Mouse (Mus musculus): ENCODE measurements at regions not wholly inside any gene's neighbourhood (a gene's known extent, or its start where the extent isn't known, plus 50 kb on each side); places are given as distances from the start of the nearest gene placed in this dataset.
"Not testable (repeated sequence)": the region's sequence is repeated elsewhere in the genome, so short reads cannot be mapped to it uniquely, and the experiment has no call there.

- peak in 1 of 2 experiments; percentile 70 for DNase-seq
Measured at GRCm38 (mm10) chr13:58663316-58663715, 52.6 kb upstream of the Slc28a3 start.

- DNase-seq = no peak
Measured at GRCm38 (mm10) chr13:58668664-58669063, 58.0 kb upstream of the Slc28a3 start.

DNA sequence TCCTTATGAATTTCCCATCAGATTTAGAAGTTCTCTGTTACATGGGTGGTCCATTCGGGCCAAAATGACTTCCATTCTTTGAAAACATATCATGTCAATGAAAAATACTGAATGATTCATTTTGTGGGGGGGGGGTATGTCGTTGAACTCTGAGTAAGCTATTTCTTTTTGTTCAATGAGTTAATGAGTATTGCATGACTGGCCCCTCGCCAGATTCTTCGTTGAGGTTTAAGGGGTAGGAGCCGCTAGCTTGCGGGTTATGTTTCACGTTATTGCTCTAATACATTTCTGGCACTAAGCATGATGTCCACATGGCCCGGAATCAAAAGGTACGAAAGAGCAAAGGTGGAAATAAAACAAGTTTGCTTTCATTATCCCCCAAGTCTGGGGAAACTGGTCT, 59.5 kb upstream of the Slc28a3 start:
- DNase-seq = peak; percentile 48 to 77

DNA sequence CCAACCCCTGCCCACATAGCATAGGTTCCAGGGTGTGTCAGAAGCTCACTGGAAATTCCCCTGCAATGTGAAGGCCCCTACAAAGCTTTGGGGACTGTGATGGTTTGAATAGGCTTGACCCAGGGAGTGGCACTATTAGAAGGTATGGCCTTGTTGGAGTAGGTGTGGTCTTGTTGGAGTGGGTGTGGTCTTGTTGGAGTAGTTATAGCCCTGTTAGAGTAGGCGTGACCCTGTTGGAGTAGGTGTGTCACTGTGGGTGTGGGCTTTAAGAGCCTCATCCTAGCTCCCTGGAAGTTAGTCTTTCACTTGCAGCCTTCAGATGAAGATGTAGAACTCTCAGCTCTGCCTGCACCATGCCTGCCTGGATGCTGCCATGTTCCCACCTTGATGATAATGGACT, 64.9 kb upstream of the Slc28a3 start:
- DNase-seq = not testable (repeated sequence)

DNA sequence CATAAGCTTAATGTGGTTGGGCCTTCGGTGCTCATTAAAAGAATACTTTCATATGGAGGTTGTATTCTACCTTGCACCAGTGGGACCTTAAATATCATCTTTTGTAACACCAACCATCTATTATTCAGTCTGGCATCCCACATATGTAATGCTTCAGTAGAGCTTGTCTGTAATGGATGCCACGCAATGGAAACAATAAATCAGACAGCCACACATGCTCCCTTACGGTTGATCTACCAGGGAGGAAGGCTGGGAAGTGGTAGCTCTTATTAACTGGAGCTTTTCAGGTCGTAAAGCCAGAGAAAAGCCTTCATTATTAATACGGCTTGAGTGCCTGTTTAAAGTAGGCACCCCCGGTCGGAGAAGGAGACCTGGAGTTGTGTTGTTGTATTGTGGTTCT, 66.8 kb upstream of the Slc28a3 start:
- no peak for DNase-seq

- DNase-seq = no peak
Measured at GRCm38 (mm10) chr13:58679663-58680062, 69.0 kb upstream of the Slc28a3 start.

GRCm38 (mm10) chr13:58686822-58687221, 76.1 kb upstream of the Slc28a3 start:
- DNase-seq = no peak

- no peak for DNase-seq
Measured at GRCm38 (mm10) chr13:58687609-58688008, 76.9 kb upstream of the Slc28a3 start.

GRCm38 (mm10) chr13:58688249-58688648, 77.6 kb upstream of the Slc28a3 start:
- DNase-seq = no peak

GRCm38 (mm10) chr13:58694703-58695102, 84.0 kb upstream of the Slc28a3 start:
- DNase-seq = no peak

GRCm38 (mm10) chr13:58695964-58696363, 85.3 kb upstream of the Slc28a3 start:
- DNase-seq = no peak

- no peak for DNase-seq
Measured at GRCm38 (mm10) chr13:58700021-58700420, 89.3 kb upstream of the Slc28a3 start.

GRCm38 (mm10) chr13:58704141-58704540, 93.5 kb upstream of the Slc28a3 start:
- DNase-seq = no peak

- DNase-seq = no peak
Measured at GRCm38 (mm10) chr13:58716584-58716983, 89.8 kb upstream of the Ntrk2 start.

DNA sequence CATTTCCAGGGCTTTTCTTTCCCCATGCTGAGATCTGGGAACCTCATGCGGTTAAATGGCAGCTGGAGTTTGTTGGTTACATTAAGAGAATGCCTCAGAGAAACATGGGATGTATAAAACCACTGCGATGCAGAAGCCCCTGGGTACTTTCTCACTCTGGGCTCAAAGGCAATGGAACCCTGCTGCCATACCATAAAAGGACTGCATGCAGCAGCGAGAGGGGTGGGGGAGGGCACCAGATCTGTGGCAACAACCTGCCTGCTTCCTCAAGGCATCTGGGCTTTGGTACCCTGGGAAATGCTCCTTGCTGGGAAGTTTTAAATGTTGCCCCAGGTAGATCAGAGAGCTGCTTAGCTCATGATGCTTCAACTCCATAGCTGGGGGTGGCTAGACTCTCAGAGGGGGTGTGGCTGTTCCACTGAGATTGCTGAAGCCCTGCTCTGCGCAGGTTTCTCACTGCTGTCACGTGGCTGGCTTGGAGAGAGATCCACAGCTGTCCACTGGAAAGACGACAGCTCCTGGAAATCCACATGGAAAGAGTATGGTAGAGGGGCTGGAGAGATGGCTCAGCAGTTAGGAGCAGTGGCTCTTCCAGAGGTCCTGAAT, 75.8 kb upstream of the Ntrk2 start:
- DNase-seq = no peak

- DNase-seq = no peak
Measured at GRCm38 (mm10) chr13:58732776-58733175, 73.6 kb upstream of the Ntrk2 start.

DNA sequence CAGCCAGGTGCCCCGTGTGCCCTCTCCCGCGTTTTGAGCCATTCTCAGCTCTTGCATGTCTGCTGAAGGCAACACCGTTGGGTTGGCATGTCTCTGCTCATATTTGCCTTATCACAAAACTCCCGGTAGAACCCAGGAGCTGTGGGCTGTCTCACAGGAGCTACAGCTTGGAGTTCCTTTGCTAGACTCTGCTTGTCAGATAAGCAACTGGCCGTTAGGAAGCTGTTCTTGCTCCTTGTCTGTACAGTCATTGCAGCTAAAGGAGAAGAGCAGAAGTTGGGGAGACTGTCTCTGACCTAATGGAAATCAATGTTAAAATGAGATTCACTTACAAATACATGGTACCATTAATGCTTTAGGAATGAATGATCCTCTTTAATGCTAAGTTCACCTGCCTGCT, 72.8 kb upstream of the Ntrk2 start:
- no peak for DNase-seq

DNA sequence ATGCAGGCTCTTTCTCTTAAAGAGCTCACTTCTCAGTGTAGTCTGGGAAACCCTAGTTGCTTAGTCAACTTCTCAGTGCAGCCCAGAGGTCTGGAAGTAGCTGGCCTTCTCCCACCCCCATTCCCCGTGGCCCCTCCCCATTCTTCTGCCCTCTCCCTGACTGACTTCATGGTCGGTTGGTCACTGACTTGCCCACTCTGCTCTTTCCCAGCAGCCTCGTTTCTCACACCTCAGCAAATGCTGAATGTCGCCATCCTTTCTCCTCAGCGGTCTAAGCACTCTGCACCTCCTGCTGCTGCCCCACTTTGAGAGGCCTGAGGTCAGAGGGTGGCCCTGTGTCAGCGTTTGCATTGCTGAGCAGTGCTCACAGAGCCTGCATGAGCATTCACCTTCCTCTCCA, 70.8 kb upstream of the Ntrk2 start:
- peak; percentile 59 to 64 for DNase-seq

- no peak for DNase-seq
Measured at GRCm38 (mm10) chr13:58740731-58741130, 65.6 kb upstream of the Ntrk2 start.

GRCm38 (mm10) chr13:58746056-58746455, 60.3 kb upstream of the Ntrk2 start:
- no peak for DNase-seq

DNA sequence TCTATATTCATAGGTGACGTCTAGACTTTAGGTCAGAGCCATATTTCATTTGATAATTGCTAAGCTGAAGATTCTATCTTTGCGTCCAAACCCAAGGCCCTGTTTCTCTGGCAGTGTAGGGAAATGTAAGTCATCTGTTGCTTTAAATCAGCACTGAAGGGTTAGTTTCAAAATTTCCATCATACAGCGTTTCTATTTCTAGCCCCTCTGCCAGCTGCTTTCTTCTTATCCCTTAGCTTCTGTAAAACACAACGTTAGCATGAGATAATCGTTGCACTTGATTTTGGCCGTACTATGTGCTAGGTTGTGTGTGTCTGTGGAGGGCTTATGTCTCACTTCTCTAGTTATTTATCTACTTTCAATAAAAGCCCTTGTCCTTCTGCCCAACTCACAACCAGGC, 58.7 kb upstream of the Ntrk2 start:
- DNase-seq = no peak

DNA sequence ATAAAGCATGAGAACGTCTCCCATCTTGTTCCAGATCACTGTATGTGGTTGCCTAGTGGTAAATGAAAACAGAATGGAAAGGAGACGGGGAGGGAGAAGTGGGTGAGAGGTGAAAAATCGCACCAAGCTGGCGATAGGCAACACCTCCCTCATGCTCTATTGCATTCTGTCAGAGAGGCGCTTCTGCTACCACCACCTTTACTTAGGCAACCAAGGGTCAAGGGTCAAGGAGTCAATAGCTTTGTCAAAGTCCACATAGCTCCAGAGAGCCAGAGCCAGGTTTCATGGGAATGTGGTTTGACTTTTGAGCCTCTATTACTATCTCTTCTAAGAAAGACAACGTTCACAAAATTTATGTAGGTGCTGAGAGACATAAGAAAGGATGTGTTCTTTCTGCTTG, 50.2 kb upstream of the Ntrk2 start:
- peak; percentile 10 to 55 for DNase-seq

Measured in kidney, postnatal 36 days (tissue).